Mouse (Mus musculus) forebrain, embryonic 16.5 days (tissue): ENCODE measurements around the gene Pdilt. TPM values are rescaled to one million over a fixed set of nuclear protein-coding genes. Genes with fewer than 3 reads are reported as not detected.
A peak's percentile ranks its signal among the peaks of the same experiment; 100 is the strongest.

Experiments
- ATAC-seq: fragments of 200-750 bp; cut with Nextera tagmentation; 2 replicates; pipeline ENCODE4 v1.8.0; 2017; ENCODE audit warnings: mild to moderate bottlenecking, moderate library complexity
- H3K27ac ChIP-seq: fragments of 300-500 bp; sonication (generic); 2 replicates; pipeline ENCODE4 v1.5.1; 2014; ENCODE audit warnings: low read length, control low read depth
- H3K27me3 ChIP-seq: fragments of 300-500 bp; sonication (generic); replicated peaks from 2 replicates; pipeline ENCODE4 v1.6.1; 2014; ENCODE audit warnings: low read length; ENCODE audit not compliant: control insufficient read depth, insufficient read depth
- H3K36me3 ChIP-seq: fragments of 300-500 bp; sonication (generic); 2 replicates; pipeline ENCODE4 v1.6.1; 2014; ENCODE audit not compliant: control insufficient read depth, insufficient read depth
- H3K4me1 ChIP-seq: fragments of 300-500 bp; sonication (generic); replicated peaks from 2 replicates; pipeline ENCODE4 v1.6.1; 2014; ENCODE audit warnings: low read length; ENCODE audit not compliant: control insufficient read depth, insufficient read depth
- H3K4me2 ChIP-seq: fragments of 300-500 bp; sonication (generic); 2 replicates; pipeline ENCODE4 v1.6.1; 2014; ENCODE audit warnings: mild to moderate bottlenecking, low read length, control low read depth
- H3K4me3 ChIP-seq: fragments of 300-500 bp; sonication (generic); replicated peaks from 2 replicates; pipeline ENCODE4 v1.5.1; 2014; ENCODE audit warnings: mild to moderate bottlenecking, low read length, control low read depth
- H3K9ac ChIP-seq: fragments of 300-500 bp; sonication (generic); replicated peaks from 2 replicates; pipeline ENCODE4 v1.6.1; 2014; ENCODE audit warnings: low read depth, low read length, control low read depth
- H3K9me3 ChIP-seq: fragments of 300-500 bp; sonication (generic); 2 replicates; pipeline ENCODE4 v1.6.1; 2016; ENCODE audit warnings: low read length; ENCODE audit not compliant: control insufficient read depth
- WGBS: fragments of 180-500 bp; shearing (Covaris S2); extraction: QIAGEN DNeasy Blood & Tissue Kit; methylation state at CpG from one replicate; pipeline ENCODE4 v1.1.7; 2014; 5-methylcytosine and 5-hydroxymethylcytosine counted together
- polyA plus RNA-seq: library from polyadenylated mRNA; unstranded; fragments of >200 nt; fragmentation: Nextera tagmentation; extraction: Ambion mirVana; gene quantifications from 2 replicates; pipeline ENCODE4 v1.2.1, GENCODE M21; 2015

Pdilt gene
- polyA plus RNA-seq, 1 experiment from 2014 or later, result not detected

DNA sequence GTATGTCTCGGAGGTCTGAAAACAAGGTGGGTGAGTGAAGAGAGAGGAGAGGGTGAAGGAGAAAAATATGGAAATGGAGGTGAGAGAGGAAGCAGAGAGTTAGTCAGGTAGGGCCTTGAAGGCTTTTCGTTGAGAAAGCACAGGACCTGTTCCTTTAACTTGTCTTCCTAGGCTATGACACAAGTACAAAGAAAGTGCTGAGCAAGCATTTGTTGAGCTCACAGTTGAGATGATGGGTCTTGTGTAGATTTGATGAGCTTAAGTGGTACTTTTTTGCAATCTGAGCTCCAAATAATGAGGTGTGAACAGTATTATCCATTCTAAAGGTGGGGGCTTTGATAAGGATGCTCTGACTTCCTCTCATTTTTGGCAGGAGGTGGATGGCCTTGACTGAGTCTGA, 11.1 kb upstream of the Pdilt start:
- Histone ChIP-seq H3K27me3 (no peaks in the 10 kb centered on the region), H3K4me1 (no peaks in the 10 kb centered on the region), H3K4me2 (no peak overlapping the region), H3K36me3 (no peaks in the 10 kb centered on the region), H3K27ac (no peak overlapping the region), H3K9ac (no peak overlapping the region), H3K9me3 (no peaks in the 10 kb centered on the region), H3K4me3 (no peak overlapping the region)
- no peak for ATAC-seq
- WGBS, result 88% methylated on average over 2 of the region's 2 CpGs

DNA sequence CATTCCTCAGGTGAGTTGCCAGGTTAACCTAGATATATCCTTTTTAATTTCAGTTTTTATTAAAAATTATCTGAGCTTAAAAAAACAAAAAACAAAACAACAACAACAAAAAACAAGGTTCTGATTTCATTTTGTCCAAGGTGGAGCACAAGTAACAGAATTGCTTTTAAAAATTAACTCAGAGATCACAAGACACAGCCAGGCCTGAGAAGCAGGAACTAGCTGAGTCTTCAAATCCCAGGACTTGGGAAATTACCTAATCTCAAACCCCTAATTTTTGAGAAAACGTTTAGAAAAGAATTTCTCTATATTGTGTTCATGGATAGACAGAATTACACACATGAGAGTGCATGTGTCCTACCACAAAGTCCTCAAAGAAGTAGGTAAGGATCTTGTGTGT, 9.6 kb upstream of the Pdilt start:
- no peak overlapping the region for H3K4me3 ChIP-seq
- no peak for ATAC-seq
- H3K4me1 ChIP-seq, result no peaks in the 10 kb centered on the region
- no peaks in the 10 kb centered on the region for H3K36me3 ChIP-seq
- no peaks in the 10 kb centered on the region for H3K9me3 ChIP-seq
- no peak overlapping the region for H3K4me2 ChIP-seq
- H3K27me3 ChIP-seq, result no peaks in the 10 kb centered on the region
- WGBS, result 66% methylated on average over 1 of the region's 1 CpGs
- no peak overlapping the region for H3K27ac ChIP-seq
- H3K9ac ChIP-seq, result no peak overlapping the region

DNA sequence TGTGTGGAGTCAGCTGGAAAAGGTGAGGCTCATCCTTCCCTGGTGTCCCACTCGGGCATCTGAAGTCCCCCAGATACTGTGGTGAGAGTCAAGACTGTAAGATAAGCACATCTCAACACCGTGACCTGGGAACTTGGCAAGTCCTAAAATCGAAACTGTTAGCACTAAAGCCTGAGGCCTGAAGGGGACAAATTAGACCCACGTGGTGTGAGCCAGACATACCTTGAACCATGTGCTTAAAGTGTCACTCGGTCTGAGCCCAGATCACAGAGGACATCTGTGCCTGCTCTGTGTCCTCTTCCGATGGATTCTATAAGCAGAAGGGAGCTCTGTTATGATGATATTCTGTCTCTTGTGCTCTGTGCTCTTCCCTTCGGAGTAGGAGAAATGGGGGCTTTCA, 5.3 kb upstream of the Pdilt start:
- 85% methylated on average over 7 of the region's 7 CpGs for WGBS

GRCm38 (mm10) chr7:119527548-119527947, 4.3 kb upstream of the Pdilt start:
- ATAC-seq, result no peak
- no peaks in the 10 kb centered on the region for H3K36me3 ChIP-seq
- no peak overlapping the region for H3K27ac ChIP-seq
- H3K9ac ChIP-seq, result no peak overlapping the region
- H3K27me3 ChIP-seq, result no peaks in the 10 kb centered on the region
- H3K4me2 ChIP-seq, result no peak overlapping the region
- no peak overlapping the region for H3K4me3 ChIP-seq
- 42% methylated on average over 2 of the region's 2 CpGs for WGBS
- peaks cover 10% of the 10 kb centered on the region for H3K4me1 ChIP-seq
- no peaks in the 10 kb centered on the region for H3K9me3 ChIP-seq

More for the DNA sequence above, 5.3 kb upstream of the Pdilt start:
- H3K36me3 ChIP-seq, result no peaks in the 10 kb centered on the region
- no peak overlapping the region for H3K4me2 ChIP-seq
- no peak overlapping the region for H3K27ac ChIP-seq
- no peak overlapping the region for H3K9ac ChIP-seq
- H3K27me3 ChIP-seq, result no peaks in the 10 kb centered on the region
- ATAC-seq, result no peak
- no peaks in the 10 kb centered on the region for H3K9me3 ChIP-seq
- peaks cover 10% of the 10 kb centered on the region for H3K4me1 ChIP-seq
- no peak overlapping the region for H3K4me3 ChIP-seq

- Histone ChIP-seq H3K27me3 (no peaks in the 10 kb centered on the region), H3K36me3 (no peaks in the 10 kb centered on the region), H3K4me1 (peaks cover 10% of the 10 kb centered on the region), H3K27ac (no peak overlapping the region), H3K9me3 (no peaks in the 10 kb centered on the region), H3K4me2 (no peak overlapping the region), H3K9ac (no peak overlapping the region), H3K4me3 (no peak overlapping the region)
- WGBS, result 88% methylated on average over 1 of the region's 1 CpGs
- ATAC-seq, result no peak
Observed at GRCm38 (mm10) chr7:119527135-119527534, 3.8 kb upstream of the Pdilt start.

DNA sequence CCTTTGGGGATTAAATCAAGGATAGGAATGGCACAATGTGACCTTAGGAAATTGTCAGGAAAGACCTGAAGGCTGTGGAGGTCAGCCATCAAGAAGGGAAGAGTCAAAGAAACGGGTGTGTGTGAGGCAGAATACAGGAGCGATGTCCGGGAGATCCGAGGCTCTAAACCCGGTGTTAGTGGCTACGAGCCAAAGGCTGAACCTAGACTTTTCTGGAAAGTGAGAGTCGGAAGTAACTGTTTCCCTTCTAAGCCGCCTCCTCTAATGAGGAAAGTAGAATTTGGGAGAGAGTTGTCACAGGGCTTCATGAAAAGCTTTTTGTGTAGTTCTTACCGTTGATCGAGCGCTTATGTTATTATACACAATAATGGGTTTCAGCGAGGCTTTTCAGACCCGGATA, 3.2 kb upstream of the Pdilt start:
- Histone ChIP-seq H3K27me3 (no peaks in the 10 kb centered on the region), H3K27ac (no peak overlapping the region), H3K4me1 (peaks cover 10% of the 10 kb centered on the region), H3K9ac (no peak overlapping the region), H3K4me2 (0 out of 2 replicates have a peak overlapping the region, but pooled peaks have one; percentile 2), H3K9me3 (no peaks in the 10 kb centered on the region), H3K4me3 (no peak overlapping the region), H3K36me3 (no peaks in the 10 kb centered on the region)
- no peak for ATAC-seq
- WGBS, result 11% methylated on average over 13 of the region's 13 CpGs

DNA sequence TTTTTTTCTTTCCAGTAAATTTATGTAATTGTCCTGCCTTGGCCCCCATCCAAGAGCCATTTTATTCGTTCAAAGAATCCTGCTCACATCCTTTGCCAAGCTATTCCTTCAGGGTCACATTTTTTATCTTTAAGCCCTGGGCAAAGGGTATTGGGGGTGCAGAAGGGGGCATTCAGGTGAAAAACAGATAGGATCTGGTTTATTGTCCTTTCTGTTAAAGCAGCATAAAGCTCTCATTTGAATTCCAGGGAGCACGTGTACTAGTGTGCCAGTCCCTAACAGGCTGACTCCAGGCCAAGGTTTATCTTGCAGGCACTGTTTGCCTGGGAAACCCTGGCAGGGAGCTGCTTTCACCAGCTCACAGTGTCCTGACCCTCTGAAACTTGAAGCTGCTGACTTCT, 2.6 kb upstream of the Pdilt start:
- no peak overlapping the region for H3K27ac ChIP-seq
- peak; percentile 66 for ATAC-seq
- no peaks in the 10 kb centered on the region for H3K9me3 ChIP-seq
- peaks cover 10% of the 10 kb centered on the region for H3K4me1 ChIP-seq
- no peak overlapping the region for H3K4me3 ChIP-seq
- 7% methylated on average over 2 of the region's 2 CpGs for WGBS
- H3K4me2 ChIP-seq, result no peak overlapping the region
- H3K27me3 ChIP-seq, result no peaks in the 10 kb centered on the region
- H3K9ac ChIP-seq, result no peak overlapping the region
- no peaks in the 10 kb centered on the region for H3K36me3 ChIP-seq

DNA sequence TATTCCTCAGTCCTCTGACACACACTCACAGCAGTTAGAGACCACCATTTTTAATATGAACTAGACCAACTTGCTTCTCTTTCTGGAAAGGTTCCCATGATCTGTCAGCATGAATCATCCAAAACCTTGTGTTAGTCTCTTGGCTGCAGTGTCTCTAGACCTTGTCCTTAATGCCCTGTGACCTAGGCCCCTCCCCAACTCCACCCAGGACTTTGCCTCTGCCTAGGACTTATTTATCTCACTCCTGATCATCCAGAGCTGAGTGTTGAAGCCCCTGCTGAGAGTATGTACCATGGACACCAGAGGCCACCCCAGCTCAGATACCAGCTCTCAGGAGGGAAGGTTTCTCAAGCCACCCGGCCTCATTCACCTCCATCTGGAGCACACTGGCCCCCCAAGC, 904 bp downstream of the Pdilt start:
- Histone ChIP-seq H3K4me3 (no peak overlapping the region), H3K27ac (no peak overlapping the region), H3K36me3 (no peaks in the 10 kb centered on the region), H3K27me3 (no peaks in the 10 kb centered on the region), H3K4me1 (peaks cover 10% of the 10 kb centered on the region), H3K9me3 (no peaks in the 10 kb centered on the region), H3K4me2 (no peak overlapping the region), H3K9ac (no peak overlapping the region)
- 89% methylated on average over 1 of the region's 1 CpGs for WGBS
- ATAC-seq, result no peak

DNA sequence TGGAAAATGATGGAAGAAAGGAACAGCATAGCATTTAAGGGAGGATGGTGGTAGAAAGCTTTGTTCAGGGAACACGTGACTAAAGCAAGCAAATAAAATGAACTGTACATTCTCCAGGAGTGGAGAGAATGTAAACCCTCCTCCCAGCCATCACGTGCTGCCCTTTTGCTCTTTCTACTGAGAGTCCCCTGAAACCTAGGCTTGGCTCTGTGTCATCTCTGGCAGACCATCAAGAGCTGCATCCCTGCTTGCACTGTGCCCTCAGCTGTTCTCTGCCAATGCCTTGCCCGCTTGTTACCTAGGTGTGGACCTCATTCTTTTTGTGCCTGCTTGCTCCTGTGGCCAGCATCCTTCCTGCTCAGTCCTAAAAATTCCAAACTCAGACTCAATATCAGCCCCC, 1.5 kb downstream of the Pdilt start:
- H3K4me3 ChIP-seq, result no peak overlapping the region
- H3K4me1 ChIP-seq, result peaks cover 10% of the 10 kb centered on the region
- no peak overlapping the region for H3K9ac ChIP-seq
- no peak for ATAC-seq
- no peak overlapping the region for H3K27ac ChIP-seq
- H3K27me3 ChIP-seq, result no peaks in the 10 kb centered on the region
- no peaks in the 10 kb centered on the region for H3K9me3 ChIP-seq
- 79% methylated on average over 3 of the region's 3 CpGs for WGBS
- no peak overlapping the region for H3K4me2 ChIP-seq
- no peaks in the 10 kb centered on the region for H3K36me3 ChIP-seq

DNA sequence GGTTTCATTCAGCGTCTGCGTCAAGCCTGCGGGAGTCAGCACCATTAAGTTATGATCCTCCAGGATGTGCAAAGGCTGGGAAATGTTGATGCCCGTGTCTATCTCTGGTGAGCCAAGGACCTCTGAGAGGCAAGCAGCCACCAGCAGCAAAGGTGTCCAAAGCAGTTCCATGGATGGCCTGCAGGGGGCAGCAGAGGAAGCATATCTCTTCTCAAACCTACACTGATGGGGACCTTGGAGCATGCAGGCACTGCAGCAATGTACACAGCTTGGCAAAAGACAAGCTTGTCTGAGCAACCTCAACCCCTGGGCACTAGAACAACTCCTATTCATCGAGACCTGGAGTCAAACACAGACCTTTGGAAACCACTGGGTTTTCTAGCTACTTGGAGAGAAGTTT, 3.6 kb downstream of the Pdilt start:
- Histone ChIP-seq H3K9ac (no peak overlapping the region), H3K4me3 (no peak overlapping the region), H3K27me3 (no peaks in the 10 kb centered on the region), H3K4me2 (no peak overlapping the region), H3K4me1 (no peaks in the 10 kb centered on the region), H3K27ac (no peak overlapping the region), H3K36me3 (no peaks in the 10 kb centered on the region), H3K9me3 (no peaks in the 10 kb centered on the region)
- WGBS, result 48% methylated on average over 5 of the region's 5 CpGs
- no peak for ATAC-seq
